Mouse (Mus musculus) urinary bladder, postnatal 4 days (tissue): Measurements from ENCODE around the gene Kcnj6.

ENCODE experiments used
- DNase-seq, 2 experiments: peaks; one replicate each; pipeline ENCODE4 v3.0.0; 2021 to 2022; ENCODE audit warnings: low spot score in 2 of 2

The Kcnj6 gene

GRCm38 (mm10) chr16:94782110-94782946 is 215.2 kb downstream of the Kcnj6 start:
- DNase-seq, result no peak

- DNase-seq, result no peak
Observed at GRCm38 (mm10) chr16:94773928-94774327, 223.6 kb downstream of the Kcnj6 start.

DNA sequence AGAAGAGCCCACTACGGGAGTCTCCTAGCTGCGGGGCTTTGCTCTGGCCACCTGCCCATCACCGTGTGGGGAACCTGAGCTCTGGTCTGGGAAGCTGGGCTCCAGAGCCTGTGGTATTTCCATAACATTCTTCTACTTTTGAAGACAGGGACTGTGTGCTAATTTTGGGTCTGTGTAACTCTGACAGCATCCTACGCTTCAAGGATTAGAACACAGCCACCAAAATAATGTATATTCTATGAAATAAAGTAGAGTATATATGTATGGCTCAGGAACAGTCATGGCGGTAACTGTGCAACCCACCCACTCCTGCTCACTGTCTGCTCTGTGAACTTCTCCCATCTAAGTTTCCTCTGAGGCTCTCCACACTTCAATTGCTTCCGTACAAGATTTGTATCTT is 229.9 kb downstream of the Kcnj6 start:
- DNase-seq, result no peak

DNA sequence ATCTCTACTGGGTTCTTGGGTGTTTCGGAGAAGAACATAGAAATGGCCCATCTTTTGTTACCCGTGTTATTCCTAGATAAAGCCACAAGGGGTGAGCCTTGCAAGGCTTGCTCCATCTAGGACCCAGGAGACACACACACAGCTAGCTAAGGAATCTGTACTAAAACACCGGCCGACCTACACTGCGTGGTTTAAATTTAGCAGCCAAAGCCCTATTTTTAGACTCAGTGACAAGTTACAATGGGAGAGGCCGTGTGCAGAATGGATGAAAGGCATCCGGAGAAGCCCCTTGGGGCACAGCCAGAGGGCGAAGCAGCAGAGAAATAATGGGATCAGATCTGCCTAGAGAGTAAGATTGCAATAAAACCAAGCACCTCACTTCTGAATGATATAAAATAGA is 232.4 kb downstream of the Kcnj6 start:
- no peak for DNase-seq

- no peak for DNase-seq
Observed at GRCm38 (mm10) chr16:94760732-94761131, 236.8 kb downstream of the Kcnj6 start.

DNA sequence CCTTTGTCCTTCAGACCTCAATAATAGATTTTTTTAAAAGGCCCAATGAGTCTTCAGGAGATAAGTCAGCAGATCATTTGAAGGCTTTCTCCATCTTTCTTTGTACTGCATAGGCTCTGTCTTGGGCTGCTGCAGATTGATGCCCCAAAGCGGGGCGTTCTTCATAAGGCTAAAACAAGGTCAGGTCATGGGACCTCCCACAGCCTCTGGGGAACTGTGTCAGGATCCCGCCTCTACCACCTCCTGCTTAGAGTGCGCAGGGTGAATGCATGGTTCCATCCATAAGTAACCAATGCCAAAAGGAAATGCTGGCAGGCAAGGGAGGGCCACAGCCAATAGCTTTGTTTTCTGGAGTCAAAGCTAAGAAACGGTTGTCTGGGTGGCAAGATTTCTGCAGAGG is 237.7 kb downstream of the Kcnj6 start:
- DNase-seq, result no peak

DNA sequence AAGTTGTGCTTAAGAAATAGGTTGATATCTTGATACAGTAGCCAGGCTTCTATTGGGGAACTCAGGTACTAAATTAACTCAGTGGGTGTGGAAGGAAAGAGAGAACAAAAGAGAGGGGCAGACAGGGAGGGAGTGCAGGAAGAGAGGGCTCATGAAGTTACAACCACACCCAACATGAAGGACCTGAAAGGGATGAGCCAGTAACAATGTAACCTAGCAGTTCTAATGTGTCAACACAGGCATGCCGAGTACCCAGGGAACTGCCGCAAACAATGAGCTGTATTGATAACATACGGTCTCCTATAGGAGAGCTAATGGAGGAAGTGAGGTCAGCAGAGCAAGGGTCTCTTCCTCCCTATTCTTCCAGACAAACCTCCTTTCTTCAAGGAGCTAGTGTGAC is 238.9 kb downstream of the Kcnj6 start:
- DNase-seq, result no peak

DNA sequence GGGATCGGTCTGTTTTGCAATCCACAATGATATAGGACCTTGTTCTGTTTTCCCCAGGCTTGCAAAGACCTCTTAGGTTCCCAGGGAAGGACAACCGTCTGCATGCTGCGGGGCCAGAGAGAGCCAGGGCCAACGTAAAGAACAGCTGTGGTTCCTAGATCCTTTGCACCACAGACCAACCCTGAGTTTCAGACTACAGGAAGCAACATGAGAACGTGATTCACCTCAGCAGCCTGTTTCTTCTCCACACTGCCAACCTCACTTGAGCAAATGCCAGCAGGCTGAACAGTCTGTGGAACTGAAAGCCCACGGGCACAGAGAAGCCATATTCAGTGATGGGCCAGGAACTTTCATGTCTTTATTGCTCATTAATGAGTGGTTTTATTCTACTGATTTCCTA is 241.1 kb downstream of the Kcnj6 start:
- no peak for DNase-seq

DNA sequence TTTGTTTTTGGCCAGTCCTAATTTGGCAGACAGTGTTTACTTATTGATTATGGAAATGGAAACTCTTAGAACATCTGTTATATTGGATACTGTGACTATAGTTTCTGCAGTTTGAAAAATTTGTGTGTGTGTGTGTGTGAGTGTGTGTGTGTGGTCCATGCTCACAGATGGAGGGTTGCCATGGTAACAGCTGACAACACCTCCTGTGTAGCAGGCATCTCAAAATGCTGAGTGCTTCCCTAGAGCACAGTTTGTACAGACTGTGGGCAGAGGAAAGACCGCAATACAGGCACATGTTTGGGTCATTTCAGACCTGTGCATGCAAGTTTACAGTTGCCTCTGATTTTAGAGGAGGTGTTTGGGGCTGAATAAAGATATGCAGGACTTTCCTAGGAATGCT is 244.0 kb downstream of the Kcnj6 start:
- DNase-seq, result no peak

GRCm38 (mm10) chr16:94752781-94753180 is 244.7 kb downstream of the Kcnj6 start:
- DNase-seq, result no peak

DNA sequence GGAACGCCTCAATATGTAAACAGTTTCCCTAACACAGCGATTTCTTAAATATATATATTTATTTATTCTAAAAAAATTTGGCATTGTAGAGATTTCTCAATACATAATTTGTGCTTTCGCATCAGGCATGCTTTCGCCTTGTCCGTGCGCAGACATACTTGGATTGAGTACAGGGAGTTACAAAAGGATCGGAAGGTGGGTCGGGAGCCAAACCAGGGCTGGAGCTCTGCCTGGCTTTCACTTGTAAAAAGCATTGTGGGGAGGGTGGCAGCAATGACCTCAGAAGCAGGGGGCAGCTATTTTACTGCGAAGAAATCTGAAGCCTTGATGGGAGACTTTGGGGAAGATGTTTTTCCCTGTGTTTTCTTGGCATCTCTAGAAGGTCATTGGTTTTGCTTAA is 252.5 kb downstream of the Kcnj6 start:
- DNase-seq, result no peak

DNA sequence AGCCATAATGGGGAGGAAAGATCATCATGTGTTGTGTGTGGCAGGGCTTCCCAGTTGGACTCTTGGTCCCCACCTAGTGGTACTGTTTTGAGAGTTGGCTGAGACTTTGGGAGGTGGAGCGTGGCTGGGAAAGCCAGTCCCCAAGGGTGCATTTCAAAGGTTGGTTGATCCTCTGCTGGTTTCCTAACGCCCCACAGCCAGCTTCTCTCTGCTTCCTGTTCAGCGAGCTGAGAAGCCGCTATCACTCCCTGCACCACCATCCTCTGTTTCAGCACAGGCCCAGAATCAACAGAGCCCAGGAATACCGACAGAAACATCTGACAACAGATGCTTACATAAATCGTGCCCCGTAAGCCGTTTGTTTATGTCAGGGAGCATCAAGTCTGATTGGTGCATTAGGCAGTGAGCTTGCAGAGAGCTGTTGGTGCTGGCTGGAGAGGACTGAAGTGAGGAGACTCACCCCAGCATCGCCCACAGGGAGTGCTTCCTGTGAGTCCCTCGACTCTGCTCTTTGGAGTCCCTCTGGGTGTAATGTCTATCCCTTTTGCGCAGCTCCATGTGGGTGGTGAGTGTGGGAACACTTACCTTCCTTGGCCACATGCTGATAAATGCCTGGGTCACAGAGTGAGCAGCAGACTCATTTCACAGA is 253.5 kb downstream of the Kcnj6 start:
- DNase-seq, result no peak

DNA sequence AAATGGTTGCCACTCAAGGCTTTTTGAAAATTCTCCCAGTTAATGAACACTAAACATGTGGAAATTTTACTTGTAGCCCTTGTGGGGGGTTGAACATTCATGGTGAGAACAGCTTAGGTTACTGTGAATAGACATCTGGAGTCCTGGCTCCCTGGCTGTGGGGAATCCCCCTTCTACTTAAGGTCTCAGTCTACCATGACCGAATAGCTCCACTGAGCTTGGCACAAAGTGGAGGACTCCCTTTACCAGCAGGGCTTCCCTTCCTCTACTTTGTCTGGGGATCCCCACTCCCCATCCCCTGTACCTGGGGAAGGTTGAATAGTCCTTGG is 260.2 kb downstream of the Kcnj6 start:
- DNase-seq, result no peak

DNA sequence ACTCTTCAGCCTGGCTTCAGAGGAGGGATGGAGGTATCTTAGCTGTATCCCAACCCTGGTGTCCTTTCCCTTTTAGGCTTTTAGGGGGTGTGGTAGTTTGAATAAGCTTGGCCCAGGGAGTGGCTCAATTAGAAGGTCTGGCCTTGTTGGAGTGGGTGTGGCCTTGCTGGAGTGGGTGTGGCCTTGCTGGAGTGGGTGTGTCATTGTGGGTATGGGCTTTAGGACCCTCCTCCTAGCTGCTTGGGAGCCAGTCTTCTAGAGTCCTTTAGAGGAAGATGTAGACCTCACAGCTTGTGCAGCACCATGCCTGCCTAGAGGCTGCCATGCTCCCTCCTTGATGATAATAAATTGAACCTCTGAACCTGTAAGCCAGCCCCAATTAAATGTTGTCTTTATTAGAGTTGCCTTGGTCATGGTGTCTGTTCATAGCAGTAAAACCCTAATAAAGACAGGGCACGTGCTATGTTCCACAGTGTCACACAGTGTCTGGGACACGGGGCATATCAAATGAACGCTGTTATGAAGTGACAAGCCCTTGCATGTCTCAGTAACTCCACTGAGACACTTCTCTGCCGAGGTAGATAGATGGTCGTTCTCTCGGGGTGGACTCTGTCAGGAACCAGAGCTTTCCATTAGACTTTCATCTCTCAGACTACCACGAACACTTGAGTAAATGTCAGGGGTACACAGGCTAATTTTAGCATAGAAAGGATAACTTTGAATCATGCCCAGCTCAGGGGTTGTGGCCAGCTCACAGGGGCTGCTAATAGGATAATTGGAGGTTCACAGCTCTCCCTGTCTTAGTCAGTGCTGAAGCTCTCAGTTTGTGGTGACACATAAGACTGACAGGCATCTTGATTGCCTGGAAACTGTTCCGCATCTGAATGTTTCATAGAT is 260.8 kb downstream of the Kcnj6 start:
- DNase-seq, result no peak

- no peak for DNase-seq
Observed at GRCm38 (mm10) chr16:94735472-94735871, 262.0 kb downstream of the Kcnj6 start.

DNA sequence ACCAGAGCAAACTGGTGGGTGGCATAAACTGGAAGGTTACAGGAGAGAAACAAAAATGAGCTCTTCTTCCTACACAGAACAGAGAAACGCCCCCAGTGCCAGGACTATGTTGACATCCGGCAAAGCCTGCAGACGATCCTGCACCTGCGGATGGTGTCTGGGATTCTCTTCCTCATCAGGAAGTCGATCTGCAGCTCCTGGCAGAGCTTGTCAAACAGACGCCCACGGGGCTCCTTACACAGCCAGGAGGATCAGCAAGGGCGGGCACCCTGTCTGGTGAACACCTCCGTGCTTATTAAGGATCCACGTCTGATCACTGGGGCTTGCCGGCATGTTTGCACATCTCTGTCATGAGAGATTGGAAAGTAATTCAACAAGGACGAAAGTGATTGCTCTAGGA is 266.5 kb downstream of the Kcnj6 start:
- DNase-seq, result no peak

- DNase-seq, result no peak
Observed at GRCm38 (mm10) chr16:94729236-94729635, 268.3 kb downstream of the Kcnj6 start.

GRCm38 (mm10) chr16:94724747-94725211 is 272.7 kb downstream of the Kcnj6 start:
- no peak for DNase-seq

- peak in 1 of 2 experiments; percentile 60 for DNase-seq
Observed at GRCm38 (mm10) chr16:94724061-94724596, 273.4 kb downstream of the Kcnj6 start.

GRCm38 (mm10) chr16:94722936-94723335 is 274.6 kb downstream of the Kcnj6 start:
- no peak for DNase-seq

DNA sequence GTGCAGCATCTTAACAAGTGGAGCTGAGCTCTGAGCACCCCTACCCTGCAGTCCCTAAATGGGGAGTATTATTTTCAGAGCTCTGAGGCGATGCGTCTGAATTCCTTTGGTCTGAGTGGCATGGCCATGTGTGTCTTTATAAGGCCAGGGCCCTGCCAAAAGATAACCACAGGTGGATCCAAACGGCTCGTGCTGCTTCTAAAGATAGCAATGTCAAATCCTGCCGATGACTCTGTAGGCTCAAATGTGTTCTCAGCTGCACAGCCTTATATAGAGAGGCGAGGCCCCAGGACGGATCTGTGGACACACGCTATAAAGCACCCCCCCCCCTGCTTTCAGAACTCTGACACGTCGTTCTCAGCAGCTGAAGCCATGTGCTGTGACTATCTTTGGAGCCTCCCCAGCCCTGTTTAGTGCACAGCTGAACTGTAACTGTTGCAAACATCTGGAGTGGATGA is 275.9 kb downstream of the Kcnj6 start:
- no peak for DNase-seq
